Mouse (Mus musculus) embryonic facial prominence, embryonic 13.5 days (tissue): ENCODE results near the gene Adh5. TPM values are rescaled to one million over a fixed set of nuclear protein-coding genes. Genes with fewer than 3 reads are reported as not detected.
A peak's percentile ranks its signal among the peaks of the same experiment; 100 is the strongest.

ENCODE experiments used
- ATAC-seq: fragments of 200-750 bp; cut with Nextera tagmentation; 2 replicates; pipeline ENCODE4 v1.8.0; 2017; ENCODE audit warnings: low read depth; ENCODE audit not compliant: insufficient number of reproducible peaks, insufficient read depth, low FRiP score, low TSS enrichment
- H3K27ac ChIP-seq: fragments of 300-500 bp; sonication (generic); 2 replicates; pipeline ENCODE4 v1.5.1; 2015; ENCODE audit warnings: moderate library complexity, mild to moderate bottlenecking, inconsistent platforms
- H3K27me3 ChIP-seq: fragments of 300-500 bp; sonication (generic); 2 replicates; pipeline ENCODE4 v1.6.1; 2015; ENCODE audit warnings: mild to moderate bottlenecking, inconsistent platforms
- H3K36me3 ChIP-seq: fragments of 300-500 bp; sonication (generic); 2 replicates; pipeline ENCODE4 v1.6.1; 2015; ENCODE audit warnings: mild to moderate bottlenecking, inconsistent platforms
- H3K4me1 ChIP-seq: fragments of 300-500 bp; sonication (generic); 2 replicates; pipeline ENCODE4 v1.6.1; 2015; ENCODE audit warnings: inconsistent platforms
- H3K4me2 ChIP-seq: fragments of 300-500 bp; sonication (generic); 2 replicates; pipeline ENCODE4 v1.6.1; 2015; ENCODE audit warnings: moderate library complexity, mild to moderate bottlenecking, inconsistent platforms
- H3K4me3 ChIP-seq: fragments of 300-500 bp; sonication (generic); 2 replicates; pipeline ENCODE4 v1.5.1; 2015; ENCODE audit warnings: mild to moderate bottlenecking, inconsistent platforms
- H3K9ac ChIP-seq: fragments of 300-500 bp; sonication (generic); 2 replicates; pipeline ENCODE4 v1.6.1; 2015; ENCODE audit warnings: mild to moderate bottlenecking, inconsistent platforms
- H3K9me3 ChIP-seq: fragments of 300-500 bp; sonication (generic); 2 replicates; pipeline ENCODE4 v1.6.1; 2016; ENCODE audit warnings: inconsistent platforms
- WGBS: fragments of 180-500 bp; shearing (Covaris S2); methylation state at CpG from one replicate; pipeline ENCODE4 v1.1.7; 2015; ENCODE audit warnings: mixed read lengths; 5-methylcytosine and 5-hydroxymethylcytosine counted together
- polyA plus RNA-seq: library from polyadenylated mRNA; unstranded; fragments of >200 nt; fragmentation: Nextera tagmentation; extraction: Ambion mirVana; gene quantifications from 2 replicates; pipeline ENCODE4 v1.2.1, GENCODE M21; 2015

The Adh5 gene
- polyA plus RNA-seq, 1 experiment from 2014 or later: 228 TPM

GRCm38 (mm10) chr3:138490034-138490337 is 47.1 kb downstream of the Adh5 start:
- peak overlapping the region; percentile 78 for H3K4me2 ChIP-seq
- H3K36me3 ChIP-seq: peaks cover 11% of the 10 kb centered on the region
- no peaks in the 10 kb centered on the region for H3K9me3 ChIP-seq
- peak overlapping the region; percentile 87 for H3K4me3 ChIP-seq
- no peaks in the 10 kb centered on the region; the same call in 1 of the 2 replicates for H3K27me3 ChIP-seq
- no peak overlapping the region for H3K27ac ChIP-seq
- WGBS: 24% methylated on average over 6 of the region's 6 CpGs
- H3K4me1 ChIP-seq: peaks cover 12% of the 10 kb centered on the region
- H3K9ac ChIP-seq: peak overlapping the region; percentile 91
- ATAC-seq: no peak

- Histone ChIP-seq H3K36me3 (no peaks in the 10 kb centered on the region), H3K9ac (no peak overlapping the region), H3K4me3 (no peak overlapping the region), H3K9me3 (no peaks in the 10 kb centered on the region), H3K4me1 (no peaks in the 10 kb centered on the region), H3K4me2 (no peak overlapping the region), H3K27ac (no peak overlapping the region), H3K27me3 (no peaks in the 10 kb centered on the region; the same call in 1 of the 2 replicates)
- ATAC-seq: no peak
- WGBS: 80% methylated on average over 3 of the region's 3 CpGs
These were observed 50.8 kb downstream of the Adh5 start for GRCm38 (mm10) chr3:138493668-138494067.

- no peak overlapping the region for H3K27ac ChIP-seq
- ATAC-seq: no peak
- 58% methylated on average over 1 of the region's 1 CpGs for WGBS
These were observed 51.7 kb downstream of the Adh5 start for GRCm38 (mm10) chr3:138494565-138494964.

GRCm38 (mm10) chr3:138495166-138496145 is 52.6 kb downstream of the Adh5 start:
- Histone ChIP-seq H3K27me3 (no peaks in the 10 kb centered on the region; the same call in 1 of the 2 replicates), H3K27ac (no peak overlapping the region; the same call in 1 of the 2 replicates), H3K9me3 (no peaks in the 10 kb centered on the region), H3K4me3 (no peak overlapping the region), H3K4me1 (no peaks in the 10 kb centered on the region), H3K36me3 (no peaks in the 10 kb centered on the region), H3K4me2 (no peak overlapping the region), H3K9ac (no peak overlapping the region)
- WGBS: 73% methylated on average over 11 of the region's 11 CpGs
- no peak for ATAC-seq

More at GRCm38 (mm10) chr3:138494565-138494964, 51.7 kb downstream of the Adh5 start:
- Histone ChIP-seq H3K4me1 (no peaks in the 10 kb centered on the region), H3K27me3 (no peaks in the 10 kb centered on the region; the same call in 1 of the 2 replicates), H3K4me3 (no peak overlapping the region), H3K9ac (no peak overlapping the region), H3K4me2 (no peak overlapping the region), H3K36me3 (no peaks in the 10 kb centered on the region), H3K9me3 (no peaks in the 10 kb centered on the region)

GRCm38 (mm10) chr3:138498731-138499130 is 55.8 kb downstream of the Adh5 start:
- 58% methylated on average over 4 of the region's 4 CpGs for WGBS
- Histone ChIP-seq H3K9ac (no peak overlapping the region), H3K4me2 (no peak overlapping the region), H3K4me3 (no peak overlapping the region), H3K27me3 (no peaks in the 10 kb centered on the region), H3K4me1 (no peaks in the 10 kb centered on the region), H3K9me3 (no peaks in the 10 kb centered on the region), H3K27ac (no peak overlapping the region), H3K36me3 (no peaks in the 10 kb centered on the region)
- no peak for ATAC-seq

GRCm38 (mm10) chr3:138499854-138500740 is 57.2 kb downstream of the Adh5 start:
- Histone ChIP-seq H3K27me3 (no peaks in the 10 kb centered on the region), H3K4me2 (no peak overlapping the region), H3K4me3 (no peak overlapping the region), H3K4me1 (no peaks in the 10 kb centered on the region), H3K36me3 (no peaks in the 10 kb centered on the region), H3K27ac (no peak overlapping the region), H3K9ac (no peak overlapping the region), H3K9me3 (no peaks in the 10 kb centered on the region)
- ATAC-seq: no peak
- WGBS: 65% methylated on average over 15 of the region's 15 CpGs

GRCm38 (mm10) chr3:138503754-138504153 is 60.9 kb downstream of the Adh5 start:
- Histone ChIP-seq H3K27me3 (no peaks in the 10 kb centered on the region), H3K36me3 (no peaks in the 10 kb centered on the region), H3K4me1 (no peaks in the 10 kb centered on the region), H3K4me3 (no peak overlapping the region), H3K9ac (no peak overlapping the region), H3K9me3 (no peaks in the 10 kb centered on the region), H3K4me2 (no peak overlapping the region), H3K27ac (no peak overlapping the region)
- no peak for ATAC-seq
- 88% methylated on average over 11 of the region's 11 CpGs for WGBS

Other genes starting within 250 kb of the Adh5 start
- gene 4930579F01Rik, start 249.3 kb upstream of the Adh5 start, polyA plus RNA-seq: 0.74 and 0.81 TPM in 2 replicates
- gene Adh7, start 225.3 kb upstream of the Adh5 start, polyA plus RNA-seq: 3.1 and 3.6 TPM in 2 replicates
- 7.1 and 14.3 TPM in 2 replicates for gene Adh1, start 182.1 kb upstream of the Adh5 start, polyA plus RNA-seq
- gene Adh6a, start 129.8 kb upstream of the Adh5 start, polyA plus RNA-seq: 0.19 TPM in 1 of 2 replicates, not detected in the other
- 0.37 and 0.70 TPM in 2 replicates for gene Adh6b, start 101.3 kb upstream of the Adh5 start, polyA plus RNA-seq
- gene Adh4, start 27.6 kb upstream of the Adh5 start, polyA plus RNA-seq: not detected in 2 replicates
- 38.3 and 44.5 TPM in 2 replicates for gene Metap1, start 46.4 kb downstream of the Adh5 start, polyA plus RNA-seq
- gene Eif4e, start 83.1 kb downstream of the Adh5 start, polyA plus RNA-seq: 382 and 420 TPM in 2 replicates